10 mouse cellular contexts compared by ENCODE assay signal in genomic region chr2:146745683-146746047, GRCm38 (mm10).
DNase-seq lines count a peak whose midpoint lies in the region; ATAC-seq lines count a peak whose summit lies in the region.
"Had no signal": no experiment of that assay in that cellular context is flagged by ENCODE, and none has a peak within 500 bp of the region (broad histone marks: within the 10 kb centered on the region; RNA-seq: fewer than 3 reads in every experiment).

No protein-coding gene starts in this region.

- intact Hi-C loops in heart, postnatal 14 days (cut with DNase I) = no loop called here

- no peaks in the 10 kb centered on the region for H3K4me1 ChIP-seq in heart, embryonic 14.5 days (ENCODE audit: control insufficient read depth in 2 of 2, insufficient read depth in 2 of 2, low read length in 2 of 2)

- H3K27ac ChIP-seq in heart, embryonic 14.5 days (replicated peaks in 1 of 2; ENCODE audit: control insufficient read depth in 1 of 2, insufficient read depth in 1 of 2, low read depth in 2 of 2, low read length in 2 of 2) = no peak overlapping the region

- no peak overlapping the region; the same call in 1 of the 2 replicates for H3K9ac ChIP-seq in heart, embryonic 14.5 days (ENCODE audit: low read length)

- H3K9me3 ChIP-seq in heart, embryonic 14.5 days (ENCODE audit: control insufficient read depth, low read length) = no peaks in the 10 kb centered on the region

- 47% methylated on average over 12 of the region's 12 CpGs for WGBS in heart, embryonic 14.5 days

- peak overlapping the region; percentile 58 for H3K4me2 ChIP-seq in heart, embryonic 14.5 days (ENCODE audit: low read length)

- H3K36me3 ChIP-seq in heart, embryonic 14.5 days (ENCODE audit: control insufficient read depth, insufficient read depth, low read length) = no peaks in the 10 kb centered on the region

- peak overlapping the region; percentile 2 to 27 for H3K4me3 ChIP-seq in heart, embryonic 14.5 days (ENCODE audit: control insufficient read depth in 1 of 2, insufficient read depth in 1 of 2, low read depth in 1 of 2, low read length in 2 of 2)
- H3K4me3 ChIP-seq: erythroblast, embryonic 14.5 days had no signal

- H3K27me3 ChIP-seq in heart, embryonic 14.5 days (ENCODE audit: control insufficient read depth, insufficient read depth, low read length) = no peaks in the 10 kb centered on the region
- H3K27me3 ChIP-seq: CH12.LX had no signal

- no peak for DNase-seq in heart, postnatal 14 days
- peak; percentile 32 to 54 for DNase-seq in frontal cortex, adult 2 months (ENCODE audit: extremely low spot score in 1 of 2, low spot score in 1 of 2)
- peak; percentile 66 to 67 for DNase-seq in layer of hippocampus, postnatal 14 days (ENCODE audit: low spot score in 2 of 2)
- peak; percentile 79 for DNase-seq in retina, postnatal 1 day
- DNase-seq in natural killer cell, adult 2 months (ENCODE audit: low spot score in 2 of 2) = no peak
- no peak for DNase-seq in adrenal gland, adult 8-10 months
- DNase-seq in spleen, postnatal 4 days (ENCODE audit: low spot score in 2 of 2) = no peak

- no peak for ATAC-seq in heart, embryonic 14.5 days (ENCODE audit: insufficient number of reproducible peaks, insufficient read depth, low FRiP score, low read depth)

Comparison
In these comparisons a context has a peak if more than half of its experiments do, and no peak if none do; other contexts are left out.
1. DNase-seq: peak in frontal cortex, adult 2 months (2 of 2), layer of hippocampus, postnatal 14 days (2 of 2) and retina, postnatal 1 day (single experiment); none in heart, postnatal 14 days (0 of 2), natural killer cell, adult 2 months (0 of 2), adrenal gland, adult 8-10 months (single experiment) and spleen, postnatal 4 days (0 of 2).